Mouse (Mus musculus): ENCODE measurements at regions not wholly inside any gene's neighbourhood (a gene's known extent, or its start where the extent isn't known, plus 50 kb on each side); places are given as distances from the start of the nearest gene placed in this dataset.
A peak's percentile ranks its signal among the peaks of the same experiment; 100 is the strongest.

DNA sequence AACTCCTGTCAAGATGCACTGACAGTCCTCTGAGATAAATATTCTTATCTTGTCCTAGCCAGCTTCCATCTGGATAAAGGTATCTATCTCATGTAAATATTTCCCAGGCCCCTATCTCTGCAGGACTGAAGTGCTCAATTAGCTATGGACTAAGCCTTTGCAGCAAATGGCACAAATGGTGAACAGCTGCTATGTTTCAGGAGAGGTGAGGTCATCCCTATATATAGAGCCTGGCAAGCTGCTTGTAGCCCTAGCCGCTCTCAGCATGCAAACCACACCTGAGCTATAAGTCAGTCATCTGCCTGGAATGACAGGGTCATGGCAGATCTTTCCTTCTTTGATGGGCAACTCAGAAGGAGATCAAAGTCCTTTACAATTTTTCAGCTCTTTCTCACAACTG is 294.9 kb upstream of the Agtr1b start:
- peak; percentile 86 to 89 for DNase-seq

DNA sequence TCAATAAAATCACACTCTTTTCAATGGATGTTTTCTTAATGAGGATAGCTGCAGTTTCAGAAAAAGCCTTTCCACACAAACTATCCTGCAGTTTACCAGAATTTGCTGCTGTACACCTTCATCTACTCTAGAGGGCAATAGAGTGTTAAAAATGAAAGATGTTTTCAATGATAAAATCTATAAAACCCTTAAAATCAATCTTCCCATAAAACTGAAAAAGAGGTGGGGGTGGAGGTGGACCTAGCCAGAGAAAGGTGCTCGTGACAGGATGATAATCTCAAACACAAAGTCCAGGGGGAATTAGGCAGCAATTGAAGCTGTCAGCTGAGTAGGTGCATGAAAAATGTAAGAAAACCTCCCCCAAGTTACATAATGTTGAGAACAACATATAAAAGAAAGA is 288.4 kb upstream of the Agtr1b start:
- peak; percentile 36 to 65 for DNase-seq

Data from cerebellum, postnatal 10 days (tissue).